ENCODE assay signal across 11 mouse cellular contexts in genomic region chr4:106970786-106971185, GRCm38 (mm10).
DNase-seq lines count a peak whose midpoint lies in the region; ATAC-seq lines count a peak whose summit lies in the region.
"Had no signal": no experiment of that assay in that cellular context is flagged by ENCODE, and none has a peak within 500 bp of the region (broad histone marks: within the 10 kb centered on the region; RNA-seq: fewer than 3 reads in every experiment).

No protein-coding gene starts in this region.

- peak; percentile 98 for ATAC-seq in CD4-positive, CD25-positive, alpha-beta regulatory T cell, adult 4 months
- ATAC-seq: midbrain, embryonic 13.5 days had no signal

- peak; percentile 16 to 18 for DNase-seq in kidney, postnatal 36 days
- DNase-seq in kidney, postnatal 25 days: no peak
- peak; percentile 81 for DNase-seq in induced T-regulatory cell, adult 2 months (ENCODE audit: low read depth)
- DNase-seq in natural killer cell, adult 2 months (ENCODE audit: low spot score in 2 of 2): peak; percentile 64 to 74
- DNase-seq in adrenal gland, adult 18-20 months (ENCODE audit: low spot score in 2 of 2): no peak
- DNase-seq in adrenal gland, postnatal 10 days: no peak
- DNase-seq in layer of hippocampus, adult 9-10 months (ENCODE audit: low spot score): no peak
- DNase-seq: cerebellum, postnatal 10 days; heart, postnatal 10 days had no signal

Comparison
In these comparisons a context has a peak if more than half of its experiments do, and no peak if none do; other contexts are left out.
1. DNase-seq: peak in kidney, postnatal 36 days (2 of 2), induced T-regulatory cell, adult 2 months (single experiment) and natural killer cell, adult 2 months (2 of 2); none in kidney, postnatal 25 days (0 of 2), adrenal gland, adult 18-20 months (0 of 2), adrenal gland, postnatal 10 days (single experiment) and layer of hippocampus, adult 9-10 months (single experiment).